Mouse (Mus musculus) forebrain, embryonic 13.5 days (tissue): ENCODE measurements around the gene Mcur1. TPM values are rescaled to one million over a fixed set of nuclear protein-coding genes. Genes with fewer than 3 reads are reported as not detected.

Experiments
- ATAC-seq: fragments of 200-750 bp; cut with Nextera tagmentation; 2 replicates; pipeline ENCODE4 v1.8.0; 2017
- H3K27ac ChIP-seq: fragments of 300-500 bp; sonication (generic); 2 replicates; pipeline ENCODE4 v1.5.1; 2015; ENCODE audit warnings: inconsistent platforms, mild to moderate bottlenecking, moderate library complexity
- H3K27me3 ChIP-seq: fragments of 300-500 bp; sonication (generic); 2 replicates; pipeline ENCODE4 v1.6.1; 2015; ENCODE audit warnings: mild to moderate bottlenecking, inconsistent platforms
- H3K36me3 ChIP-seq: fragments of 300-500 bp; sonication (generic); 2 replicates; pipeline ENCODE4 v1.6.1; 2015; ENCODE audit warnings: mild to moderate bottlenecking, inconsistent platforms; ENCODE audit not compliant: poor library complexity, severe bottlenecking
- H3K4me1 ChIP-seq: fragments of 300-500 bp; sonication (generic); 2 replicates; pipeline ENCODE4 v1.6.1; 2015; ENCODE audit warnings: inconsistent platforms
- H3K4me2 ChIP-seq: fragments of 300-500 bp; sonication (generic); 2 replicates; pipeline ENCODE4 v1.6.1; 2015; ENCODE audit warnings: inconsistent platforms, mild to moderate bottlenecking, moderate library complexity
- H3K4me3 ChIP-seq: fragments of 300-500 bp; sonication (generic); 2 replicates; pipeline ENCODE4 v1.5.1; 2015; ENCODE audit warnings: mild to moderate bottlenecking, inconsistent platforms
- H3K9ac ChIP-seq: fragments of 300-500 bp; sonication (generic); 2 replicates; pipeline ENCODE4 v1.6.1; 2015; ENCODE audit warnings: mild to moderate bottlenecking, inconsistent platforms
- H3K9me3 ChIP-seq: fragments of 300-500 bp; sonication (generic); replicated peaks from 2 replicates; pipeline ENCODE4 v1.6.1; 2016; ENCODE audit warnings: inconsistent platforms
- WGBS: fragments of 180-500 bp; shearing (Covaris S2); methylation state at CpG from one replicate; pipeline ENCODE4 v1.1.7; 2015; 5-methylcytosine and 5-hydroxymethylcytosine counted together
- polyA plus RNA-seq: library from polyadenylated mRNA; unstranded; fragments of >200 nt; fragmentation: Nextera tagmentation; extraction: Ambion mirVana; gene quantifications from 2 replicates; pipeline ENCODE4 v1.2.1, GENCODE M21; 2015

The Mcur1 gene
- polyA plus RNA-seq, 1 experiment from 2014 or later: 9.6 TPM

DNA sequence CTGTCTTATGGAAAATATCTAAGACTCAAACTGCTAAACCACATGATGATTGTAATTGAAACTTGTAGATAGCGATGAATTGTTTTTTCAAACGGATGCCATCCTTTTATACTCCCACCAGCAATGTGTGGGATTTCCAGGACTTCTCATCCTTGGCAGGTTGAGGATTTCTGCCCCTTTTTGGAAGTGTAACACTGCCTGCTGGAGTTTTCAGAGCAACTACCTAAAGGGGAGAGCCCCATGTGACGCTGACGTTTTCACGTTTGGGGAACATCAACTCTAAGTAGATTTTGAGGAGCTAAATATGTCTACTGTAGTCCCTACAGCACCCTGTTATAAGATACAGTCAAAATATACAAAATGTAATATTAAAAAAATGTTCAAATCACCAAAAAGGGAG is 2.7 kb upstream of the Mcur1 start:
- H3K36me3 ChIP-seq: no peaks in the 10 kb centered on the region
- ATAC-seq: no peak
- no peak overlapping the region for H3K27ac ChIP-seq
- peaks cover 3% of the 10 kb centered on the region; the same call in 1 of the 2 replicates for H3K27me3 ChIP-seq
- H3K4me3 ChIP-seq: no peak overlapping the region
- H3K9ac ChIP-seq: no peak overlapping the region
- H3K4me1 ChIP-seq: peaks cover 30% of the 10 kb centered on the region
- H3K4me2 ChIP-seq: no peak overlapping the region
- no peaks in the 10 kb centered on the region for H3K9me3 ChIP-seq
- WGBS: 81% methylated on average over 5 of the region's 5 CpGs

DNA sequence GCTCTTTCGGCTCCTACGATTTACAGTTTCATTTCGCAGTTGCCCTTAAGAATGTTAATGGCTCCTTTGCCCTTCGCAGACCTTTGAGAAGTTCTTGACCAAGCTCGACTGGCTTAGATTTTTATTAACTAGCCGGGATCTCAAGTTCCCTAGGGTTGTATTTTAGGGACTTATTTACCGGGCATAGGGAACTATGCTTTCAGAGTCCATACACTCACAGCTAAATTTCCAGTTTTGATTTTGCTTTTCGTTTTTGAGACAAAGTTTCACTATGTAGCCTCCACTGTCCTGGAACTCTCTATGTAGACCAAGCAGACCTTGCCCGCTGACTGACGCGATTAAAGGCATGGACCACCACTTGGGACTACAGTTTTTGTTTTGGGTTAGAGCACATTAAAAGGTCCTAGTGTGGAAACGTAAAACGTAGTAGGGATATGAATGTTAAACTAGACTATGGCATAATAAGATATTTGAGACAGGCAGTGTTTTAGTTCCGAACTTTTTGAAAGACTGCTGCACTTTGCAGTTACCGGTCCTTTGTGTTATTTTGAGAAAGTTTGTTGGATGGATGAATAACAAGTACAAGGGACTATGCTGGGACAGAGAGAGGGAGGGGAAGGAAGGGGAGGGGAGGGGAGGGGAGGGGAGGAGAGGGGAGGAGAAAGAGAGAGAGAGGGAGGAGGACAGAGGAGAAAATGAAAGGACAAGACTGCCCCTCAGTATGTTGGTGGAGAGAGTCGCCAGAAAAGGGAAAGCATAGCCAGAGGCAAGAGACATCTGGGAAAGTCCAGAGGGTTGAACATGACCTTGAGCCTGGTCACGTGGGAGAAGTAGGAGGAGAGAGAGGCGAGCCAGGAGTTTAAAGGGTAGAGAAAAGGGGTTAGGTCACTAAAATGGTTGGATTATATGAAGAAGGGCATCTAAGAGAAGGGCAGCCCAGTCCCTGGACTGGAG is 744 bp upstream of the Mcur1 start:
- ATAC-seq: 0 out of 2 replicates have a peak, but pooled peaks have one; percentile 5
- no peaks in the 10 kb centered on the region for H3K9me3 ChIP-seq
- H3K9ac ChIP-seq: peak overlapping the region; percentile 88
- H3K36me3 ChIP-seq: no peaks in the 10 kb centered on the region
- H3K4me2 ChIP-seq: peak overlapping the region; percentile 95
- 12% methylated on average over 18 of the region's 18 CpGs for WGBS
- H3K27ac ChIP-seq: peak overlapping the region; percentile 78; the same call in 1 of the 2 replicates
- H3K4me3 ChIP-seq: peak overlapping the region; percentile 79
- peaks cover 21% of the 10 kb centered on the region for H3K4me1 ChIP-seq
- H3K27me3 ChIP-seq: peaks cover 3% of the 10 kb centered on the region; the same call in 1 of the 2 replicates

GRCm38 (mm10) chr13:43558959-43559358 is 1.0 kb downstream of the Mcur1 start:
- peak overlapping the region; percentile 88; the same call in 1 of the 2 replicates for H3K9ac ChIP-seq
- no peak for ATAC-seq

GRCm38 (mm10) chr13:43558357-43558756 is 1.6 kb downstream of the Mcur1 start:
- no peaks in the 10 kb centered on the region for H3K9me3 ChIP-seq
- H3K4me3 ChIP-seq: peak overlapping the region; percentile 79
- peak overlapping the region; percentile 95 for H3K4me2 ChIP-seq
- H3K27me3 ChIP-seq: peaks cover 3% of the 10 kb centered on the region; the same call in 1 of the 2 replicates
- H3K4me1 ChIP-seq: peaks cover 21% of the 10 kb centered on the region
- WGBS: 82% methylated on average over 6 of the region's 6 CpGs
- H3K9ac ChIP-seq: no peak overlapping the region
- ATAC-seq: no peak
- H3K27ac ChIP-seq: no peak overlapping the region
- H3K36me3 ChIP-seq: 0 out of 2 replicates have a peak, but pooled peaks cover 12% of the 10 kb centered on the region

More at GRCm38 (mm10) chr13:43558959-43559358, 1.0 kb downstream of the Mcur1 start:
- Histone ChIP-seq H3K4me3 (peak overlapping the region; percentile 79), H3K9me3 (no peaks in the 10 kb centered on the region), H3K27me3 (peaks cover 3% of the 10 kb centered on the region; the same call in 1 of the 2 replicates), H3K4me2 (peak overlapping the region; percentile 95), H3K4me1 (peaks cover 21% of the 10 kb centered on the region), H3K27ac (no peak overlapping the region), H3K36me3 (0 out of 2 replicates have a peak, but pooled peaks cover 9% of the 10 kb centered on the region)
- 29% methylated on average over 6 of the region's 6 CpGs for WGBS

GRCm38 (mm10) chr13:43556913-43557542 is 3.0 kb downstream of the Mcur1 start:
- 93% methylated on average over 9 of the region's 9 CpGs for WGBS
- no peak overlapping the region for H3K4me3 ChIP-seq
- H3K4me2 ChIP-seq: no peak overlapping the region
- H3K36me3 ChIP-seq: peaks cover 19% of the 10 kb centered on the region; the same call in 1 of the 2 replicates
- H3K9ac ChIP-seq: no peak overlapping the region
- no peak overlapping the region for H3K27ac ChIP-seq
- no peak for ATAC-seq
- peaks cover 3% of the 10 kb centered on the region; the same call in 1 of the 2 replicates for H3K27me3 ChIP-seq
- peaks cover 21% of the 10 kb centered on the region for H3K4me1 ChIP-seq
- H3K9me3 ChIP-seq: no peaks in the 10 kb centered on the region

GRCm38 (mm10) chr13:43555321-43555720 is 4.7 kb downstream of the Mcur1 start:
- no peak for ATAC-seq
- Histone ChIP-seq H3K9ac (no peak overlapping the region), H3K4me2 (no peak overlapping the region), H3K36me3 (peaks cover 31% of the 10 kb centered on the region), H3K4me1 (peaks cover 16% of the 10 kb centered on the region), H3K27ac (no peak overlapping the region), H3K9me3 (no peaks in the 10 kb centered on the region), H3K27me3 (peaks cover 3% of the 10 kb centered on the region; the same call in 1 of the 2 replicates), H3K4me3 (no peak overlapping the region)
- WGBS: 93% methylated on average over 9 of the region's 9 CpGs

DNA sequence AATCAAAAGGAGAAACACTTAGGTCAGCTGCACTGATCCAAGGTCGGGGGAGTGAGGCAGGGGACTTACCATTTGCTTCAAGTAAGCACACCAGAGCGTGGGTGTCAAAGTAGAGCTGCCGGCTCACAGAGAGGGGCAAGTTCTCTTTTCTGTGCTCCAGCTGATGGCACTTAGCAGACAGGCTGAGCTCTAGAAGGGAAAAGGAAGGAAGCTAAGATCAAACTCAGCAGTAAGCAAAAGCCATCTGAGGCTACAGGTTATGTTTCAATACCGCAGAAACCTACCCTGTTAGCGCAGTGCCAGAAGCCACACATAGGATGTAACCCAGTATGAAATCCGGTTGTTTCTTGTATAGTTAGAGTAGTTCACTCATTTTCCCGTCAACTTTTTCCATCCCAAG is 5.2 kb downstream of the Mcur1 start:
- no peak for ATAC-seq
- Histone ChIP-seq H3K4me2 (no peak overlapping the region), H3K27ac (no peak overlapping the region), H3K36me3 (peaks cover 36% of the 10 kb centered on the region), H3K9me3 (no peaks in the 10 kb centered on the region), H3K9ac (no peak overlapping the region), H3K4me1 (peaks cover 16% of the 10 kb centered on the region), H3K4me3 (no peak overlapping the region), H3K27me3 (peaks cover 3% of the 10 kb centered on the region; the same call in 1 of the 2 replicates)
- WGBS: 92% methylated on average over 7 of the region's 7 CpGs

- ATAC-seq: no peak
- peaks cover 51% of the 10 kb centered on the region for H3K36me3 ChIP-seq
Observed at GRCm38 (mm10) chr13:43550676-43551075, 9.3 kb downstream of the Mcur1 start.

GRCm38 (mm10) chr13:43549870-43550269 is 10.1 kb downstream of the Mcur1 start:
- no peaks in the 10 kb centered on the region for H3K9me3 ChIP-seq
- 93% methylated on average over 7 of the region's 7 CpGs for WGBS
- no peak overlapping the region for H3K4me2 ChIP-seq
- no peaks in the 10 kb centered on the region for H3K4me1 ChIP-seq
- no peak overlapping the region for H3K4me3 ChIP-seq
- no peaks in the 10 kb centered on the region for H3K27me3 ChIP-seq
- no peak for ATAC-seq
- H3K36me3 ChIP-seq: peaks cover 54% of the 10 kb centered on the region
- H3K9ac ChIP-seq: no peak overlapping the region
- H3K27ac ChIP-seq: no peak overlapping the region

More at GRCm38 (mm10) chr13:43550676-43551075, 9.3 kb downstream of the Mcur1 start:
- 90% methylated on average over 8 of the region's 8 CpGs for WGBS
- H3K9ac ChIP-seq: no peak overlapping the region
- no peak overlapping the region for H3K4me2 ChIP-seq
- no peak overlapping the region for H3K4me3 ChIP-seq
- no peaks in the 10 kb centered on the region for H3K27me3 ChIP-seq
- H3K9me3 ChIP-seq: no peaks in the 10 kb centered on the region
- H3K27ac ChIP-seq: no peak overlapping the region
- H3K4me1 ChIP-seq: no peaks in the 10 kb centered on the region

DNA sequence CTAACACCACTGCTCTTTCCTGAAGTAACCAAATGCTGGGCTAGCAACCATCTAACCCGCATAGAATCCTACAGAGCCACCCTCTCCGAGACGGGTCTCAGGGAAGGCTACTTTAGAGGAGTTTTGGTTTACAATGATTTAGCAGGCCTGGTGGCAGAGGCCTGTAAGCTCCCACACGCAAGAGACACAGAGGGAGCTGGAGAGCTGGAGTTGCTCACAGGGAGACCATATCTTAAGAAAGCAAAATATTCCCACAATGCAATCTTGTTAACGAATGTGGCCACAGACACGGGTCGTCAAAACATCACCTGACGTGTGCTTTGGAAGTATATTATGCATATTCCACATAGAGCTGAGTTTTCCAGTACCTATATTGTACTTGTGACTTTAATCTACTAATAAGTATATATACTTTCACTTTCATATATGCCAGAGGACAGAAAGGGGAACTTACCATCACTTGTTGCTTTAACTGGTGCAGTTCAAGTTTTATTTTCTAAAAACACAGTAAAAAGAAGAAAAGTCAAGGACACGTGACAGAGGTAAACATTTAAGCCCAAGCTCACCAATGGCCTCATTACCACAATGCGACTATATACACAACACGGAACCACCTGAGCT is 10.8 kb downstream of the Mcur1 start:
- no peak overlapping the region for H3K9ac ChIP-seq
- ATAC-seq: no peak
- no peaks in the 10 kb centered on the region for H3K27me3 ChIP-seq
- H3K9me3 ChIP-seq: no peaks in the 10 kb centered on the region
- H3K4me3 ChIP-seq: no peak overlapping the region
- H3K36me3 ChIP-seq: peaks cover 51% of the 10 kb centered on the region
- H3K27ac ChIP-seq: no peak overlapping the region
- WGBS: 89% methylated on average over 11 of the region's 11 CpGs
- no peak overlapping the region for H3K4me2 ChIP-seq
- H3K4me1 ChIP-seq: no peaks in the 10 kb centered on the region

GRCm38 (mm10) chr13:43548617-43549016 is 11.4 kb downstream of the Mcur1 start:
- no peak for ATAC-seq
- Histone ChIP-seq H3K9ac (no peak overlapping the region), H3K36me3 (peaks cover 52% of the 10 kb centered on the region), H3K4me1 (no peaks in the 10 kb centered on the region), H3K27ac (no peak overlapping the region), H3K9me3 (no peaks in the 10 kb centered on the region), H3K4me3 (no peak overlapping the region), H3K4me2 (no peak overlapping the region), H3K27me3 (no peaks in the 10 kb centered on the region)
- 79% methylated on average over 5 of the region's 5 CpGs for WGBS
